Mouse (Mus musculus) G1E (cell line): ENCODE data around the gene Rnf150. TPM values are rescaled to one million over a fixed set of nuclear protein-coding genes. Genes with fewer than 3 reads are reported as not detected.

Source experiments
- ATAC-seq: 2 replicates; pipeline ENCODE4 v1.8.0; 2016; ENCODE audit warnings: mild to moderate bottlenecking; ENCODE audit not compliant: insufficient number of reproducible peaks, poor library complexity, low FRiP score, severe bottlenecking; ENCODE audit errors: extremely low read depth
- DNase-seq: peaks from one replicate; pipeline ENCODE4 v3.0.0; 2012; ENCODE audit warnings: low spot score
- H3K27me3 ChIP-seq: 2 replicates; pipeline ENCODE4 v1.6.1; 2012; ENCODE audit warnings: mild to moderate bottlenecking, low read length, inconsistent platforms; ENCODE audit not compliant: insufficient read depth
- H3K36me3 ChIP-seq: replicated peaks from 2 replicates; pipeline ENCODE3; 2012; ENCODE audit warnings: mild to moderate bottlenecking, inconsistent platforms
- H3K4me1 ChIP-seq: 2 replicates; pipeline ENCODE4 v1.6.1; 2012; ENCODE audit warnings: low read depth, low read length, inconsistent platforms, mixed read lengths; ENCODE audit not compliant: insufficient read depth
- H3K4me3 ChIP-seq: 2 replicates; pipeline ENCODE4 v1.5.1; 2012; ENCODE audit warnings: low read depth, mild to moderate bottlenecking, inconsistent platforms, low read length, moderate library complexity, mixed read lengths
- H3K9me3 ChIP-seq: replicated peaks from 2 replicates; pipeline ENCODE4 v1.6.1; 2012; ENCODE audit warnings: inconsistent platforms
- CTCF ChIP-seq: IDR thresholded peaks from 2 replicates; pipeline ENCODE4 v1.5.1; 2012; ENCODE audit warnings: low read depth, low read length, inconsistent platforms, mixed read lengths
- GATA1 ChIP-seq: IDR thresholded peaks from 2 replicates; pipeline ENCODE4 v1.6.1; 2012; ENCODE audit warnings: borderline replicate concordance, low read length, inconsistent platforms, mixed read lengths
- GATA2 ChIP-seq: IDR thresholded peaks from 2 replicates; pipeline ENCODE4 v1.6.1; 2012; ENCODE audit warnings: low read depth, low read length, inconsistent platforms, borderline replicate concordance
- POLR2AphosphoS5 ChIP-seq: IDR thresholded peaks from 2 replicates; pipeline ENCODE4 v1.6.1; 2012; ENCODE audit warnings: low read depth, low read length, inconsistent platforms; ENCODE audit not compliant: insufficient replicate concordance
- TAL1 ChIP-seq: conservative IDR thresholded peaks from 2 replicates; pipeline ENCODE4 v1.6.1; 2012; ENCODE audit warnings: low read depth, low read length, inconsistent platforms, mixed read lengths
- polyA plus RNA-seq: library from polyadenylated mRNA; stranded (reverse); fragments of >175 nt; gene quantifications from 2 replicates; pipeline ENCODE4 v1.2.3, GENCODE M21; 2012
- total RNA-seq, 2 experiments: library from RNA; stranded (forward) in 1 of 2; stranded (reverse) in 1 of 2; fragments of 200-1000 nt in 1 of 2; fragments of >200 nt in 1 of 2; fragmentation: Nextera tagmentation in 1 of 2; gene quantifications; 2 replicates each; pipeline ENCODE4 v1.2.3; 2014 to 2017

The Rnf150 gene
- total and polyA plus RNA-seq, 3 experiments = 0.11 TPM; not detected in 2

- no peaks in the 10 kb centered on the region for H3K9me3 ChIP-seq
- TF ChIP-seq TAL1 = no peak
- TF ChIP-seq POLR2AphosphoS5 = no peak
- no peak for TF ChIP-seq GATA2
- no peaks in the 10 kb centered on the region for H3K27me3 ChIP-seq
- no peaks in the 10 kb centered on the region for H3K36me3 ChIP-seq
- DNase-seq (no peak), ATAC-seq (no peak)
- H3K4me3 ChIP-seq = no peak overlapping the region
- peaks cover 3% of the 10 kb centered on the region; the same call in 1 of the 2 replicates for H3K4me1 ChIP-seq
Observed at GRCm38 (mm10) chr8:82911436-82911835, 48.3 kb downstream of the Rnf150 start.

- TF ChIP-seq TAL1 = no peak
- no peak for ATAC-seq
- Histone ChIP-seq H3K36me3 (no peaks in the 10 kb centered on the region), H3K4me3 (no peak overlapping the region), H3K27me3 (no peaks in the 10 kb centered on the region), H3K4me1 (peaks cover 3% of the 10 kb centered on the region; the same call in 1 of the 2 replicates), H3K9me3 (no peaks in the 10 kb centered on the region)
- DNase-seq = no peak
Observed at GRCm38 (mm10) chr8:82912282-82912681, 49.1 kb downstream of the Rnf150 start.

- Histone ChIP-seq H3K4me1 (peaks cover 3% of the 10 kb centered on the region; the same call in 1 of the 2 replicates), H3K27me3 (no peaks in the 10 kb centered on the region), H3K4me3 (no peak overlapping the region), H3K36me3 (no peaks in the 10 kb centered on the region), H3K9me3 (no peaks in the 10 kb centered on the region)
- TF ChIP-seq TAL1 (no peak), GATA2 (no peak), POLR2AphosphoS5 (no peak), GATA1 (no peak), CTCF (no peak)
- DNase-seq (no peak), ATAC-seq (no peak)
Observed at GRCm38 (mm10) chr8:82914543-82914942, 51.4 kb downstream of the Rnf150 start.

- Histone ChIP-seq H3K4me3 (no peak overlapping the region), H3K36me3 (no peaks in the 10 kb centered on the region), H3K9me3 (no peaks in the 10 kb centered on the region), H3K4me1 (peaks cover 3% of the 10 kb centered on the region; the same call in 1 of the 2 replicates), H3K27me3 (no peaks in the 10 kb centered on the region)
- DNase-seq = no peak
- TF ChIP-seq GATA1 = no peak
- no peak for TF ChIP-seq TAL1
- TF ChIP-seq GATA2 = no peak
- TF ChIP-seq CTCF = no peak
- TF ChIP-seq POLR2AphosphoS5 = no peak
- ATAC-seq = no peak; the same call in 1 of the 2 replicates
Observed at GRCm38 (mm10) chr8:82916851-82917539, 53.8 kb downstream of the Rnf150 start.

GRCm38 (mm10) chr8:82917540-82918316 is 54.6 kb downstream of the Rnf150 start:
- DNase-seq (no peak), ATAC-seq (no peak)
- Histone ChIP-seq H3K9me3 (no peaks in the 10 kb centered on the region), H3K4me3 (no peak overlapping the region), H3K27me3 (no peaks in the 10 kb centered on the region), H3K36me3 (no peaks in the 10 kb centered on the region), H3K4me1 (peaks cover 3% of the 10 kb centered on the region; the same call in 1 of the 2 replicates)
- no peak for TF ChIP-seq GATA1
- no peak for TF ChIP-seq CTCF

- no peak overlapping the region for H3K4me3 ChIP-seq
- ATAC-seq = no peak
Observed at GRCm38 (mm10) chr8:82919676-82920075, 56.5 kb downstream of the Rnf150 start.

More at GRCm38 (mm10) chr8:82919676-82920075, 56.5 kb downstream of the Rnf150 start:
- no peak for TF ChIP-seq POLR2AphosphoS5
- no peak for TF ChIP-seq GATA2
- no peak for TF ChIP-seq CTCF
- TF ChIP-seq TAL1 = no peak
- no peak for TF ChIP-seq GATA1
- no peaks in the 10 kb centered on the region for H3K27me3 ChIP-seq
- H3K4me1 ChIP-seq = 0 out of 2 replicates have a peak, but pooled peaks cover under 1% of the 10 kb centered on the region
- H3K36me3 ChIP-seq = no peaks in the 10 kb centered on the region
- no peaks in the 10 kb centered on the region for H3K9me3 ChIP-seq
- DNase-seq = no peak
